Mouse (Mus musculus) CH12.LX (cell line): ENCODE measurements around the gene Ttc16. TPM values are rescaled to one million over a fixed set of nuclear protein-coding genes. Genes with fewer than 3 reads are reported as not detected.

Experiments used
- DNase-seq: peaks from one replicate; pipeline ENCODE4 v3.0.0-alpha.2; 2013; ENCODE audit errors: extremely low read depth
- H3K27ac ChIP-seq: 2 replicates; pipeline ENCODE4 v1.5.1; 2012; ENCODE audit warnings: low read depth, mild to moderate bottlenecking, control low read depth, moderate library complexity; ENCODE audit not compliant: insufficient read depth
- H3K27me3 ChIP-seq: replicated peaks from 2 replicates; pipeline ENCODE3; 2012; ENCODE audit warnings: inconsistent platforms
- H3K36me3 ChIP-seq, 2 experiments: replicated peaks in 1 of 2; 2 replicates each; pipeline versions ENCODE3 to v1.6.1; 2012; ENCODE audit warnings: inconsistent platforms in 1 of 2, low read length in 1 of 2, mild to moderate bottlenecking in 1 of 2, mixed read lengths in 1 of 2, moderate library complexity in 1 of 2; ENCODE audit not compliant: control insufficient read depth in 1 of 2, insufficient read depth in 1 of 2
- H3K4me1 ChIP-seq, 2 experiments: 2 replicates each; pipeline ENCODE4 v1.6.1; 2012; ENCODE audit warnings: inconsistent platforms in 1 of 2, moderate library complexity in 1 of 2; ENCODE audit not compliant: insufficient read depth in 2 of 2, control insufficient read depth in 1 of 2
- H3K4me2 ChIP-seq: 2 replicates; pipeline ENCODE4 v1.6.1; 2012; ENCODE audit warnings: low read depth, mild to moderate bottlenecking, control low read depth; ENCODE audit not compliant: poor library complexity, insufficient read depth, severe bottlenecking
- H3K4me3 ChIP-seq, 3 experiments: fragments of 150-350 bp in 1 of 3; sonication (generic) in 1 of 3; replicated peaks in 1 of 3; 2 replicates each; pipeline versions ENCODE3 to v1.5.1; 2011 to 2012; ENCODE audit warnings: low read depth in 2 of 3, low read length in 2 of 3, mild to moderate bottlenecking in 2 of 3, moderate library complexity in 2 of 3, control low read depth in 1 of 3, improper control_type of control experiment in 1 of 3, inconsistent platforms in 1 of 3, mixed read lengths in 1 of 3; ENCODE audit not compliant: poor library complexity in 1 of 3
- H3K79me2 ChIP-seq: replicated peaks from 2 replicates; pipeline ENCODE4 v1.6.1; 2012; ENCODE audit warnings: mild to moderate bottlenecking, moderate library complexity; ENCODE audit not compliant: control insufficient read depth, poor library complexity, insufficient read depth, severe bottlenecking; ENCODE audit errors: extremely low read depth
- H3K9ac ChIP-seq: 2 replicates; pipeline ENCODE4 v1.6.1; 2012; ENCODE audit warnings: low read depth, mild to moderate bottlenecking, control low read depth, moderate library complexity; ENCODE audit not compliant: insufficient read depth
- H3K9me3 ChIP-seq: replicated peaks from 2 replicates; pipeline ENCODE3; 2012; ENCODE audit warnings: low read length, inconsistent platforms, mixed read lengths
- BHLHE40 ChIP-seq: IDR thresholded peaks from 2 replicates; pipeline ENCODE4 v1.6.1; 2011; ENCODE audit warnings: mild to moderate bottlenecking, low read depth, low read length, improper control_type of control experiment
- CHD1 ChIP-seq: IDR thresholded peaks from 2 replicates; pipeline ENCODE4 v1.6.1; 2012; ENCODE audit warnings: low read depth, low read length, improper control_type of control experiment, inconsistent platforms
- CHD2 ChIP-seq: IDR thresholded peaks from 2 replicates; pipeline ENCODE4 v1.6.1; 2011; ENCODE audit warnings: low read length, improper control_type of control experiment
- CTCF ChIP-seq, 2 experiments: IDR thresholded peaks in 1 of 2; conservative IDR thresholded peaks in 1 of 2; 2 replicates each; pipeline ENCODE4 v1.5.1; 2011 to 2012; ENCODE audit warnings: low read depth in 2 of 2, low read length in 2 of 2, improper control_type of control experiment in 1 of 2, inconsistent platforms in 1 of 2, mild to moderate bottlenecking in 1 of 2, moderate library complexity in 1 of 2
- ETS1 ChIP-seq: conservative IDR thresholded peaks from 2 replicates; pipeline ENCODE4 v1.6.1; 2012; ENCODE audit warnings: low read depth, mild to moderate bottlenecking, inconsistent platforms, low read length, improper control_type of control experiment, moderate library complexity
- GABPA ChIP-seq: IDR thresholded peaks from 2 replicates; pipeline ENCODE4 v1.6.1; 2012; ENCODE audit warnings: low read depth, low read length, improper control_type of control experiment, inconsistent platforms; ENCODE audit not compliant: insufficient replicate concordance
- MEF2A ChIP-seq: IDR thresholded peaks from 2 replicates; pipeline ENCODE4 v1.6.1; 2014; ENCODE audit warnings: low read depth, mild to moderate bottlenecking, inconsistent platforms, low read length, improper control_type of control experiment, borderline replicate concordance
- MXI1 ChIP-seq: IDR thresholded peaks from 2 replicates; pipeline ENCODE4 v1.6.1; 2011; ENCODE audit warnings: mild to moderate bottlenecking, low read depth, low read length, improper control_type of control experiment
- MYC ChIP-seq: IDR thresholded peaks from 2 replicates; pipeline ENCODE4 v1.6.1; 2011; ENCODE audit warnings: low read depth, mild to moderate bottlenecking, improper control_type of control experiment, low read length
- NELFE ChIP-seq: IDR thresholded peaks from 2 replicates; pipeline ENCODE4 v1.6.1; 2011; ENCODE audit warnings: low read depth, low read length, improper control_type of control experiment
- POLR2A ChIP-seq: IDR thresholded peaks from 2 replicates; pipeline ENCODE4 v1.6.1; 2011; ENCODE audit warnings: low read depth, mild to moderate bottlenecking, improper control_type of control experiment, low read length
- SIN3A ChIP-seq: IDR thresholded peaks from 2 replicates; pipeline ENCODE4 v1.6.1; 2012; ENCODE audit warnings: low read length, improper control_type of control experiment, inconsistent platforms
- SMC3 ChIP-seq: IDR thresholded peaks from 2 replicates; pipeline ENCODE4 v1.6.1; 2011; ENCODE audit warnings: low read depth, low read length, improper control_type of control experiment
- TCF12 ChIP-seq: IDR thresholded peaks from 2 replicates; pipeline ENCODE4 v1.6.1; 2014; ENCODE audit warnings: low read depth, mild to moderate bottlenecking, inconsistent platforms, low read length, improper control_type of control experiment
- USF2 ChIP-seq: conservative IDR thresholded peaks from 2 replicates; pipeline ENCODE4 v1.6.1; 2011; ENCODE audit warnings: low read depth, low read length, improper control_type of control experiment
- dilution Hi-C: fragments of 300-500 bp; cut with MboI; formaldehyde crosslinking; loops from 2 replicates; pipeline ENCODE4 v1.14.3; 2020; ENCODE audit warnings: low sequenced_read_pairs; ENCODE audit not compliant: extremely low pct_unique_long_range_greater_than_20kb, extremely low pct_ligation_motif_present
- in situ Hi-C: fragments of 300-500 bp; cut with MboI; formaldehyde crosslinking; loops from 3 replicates; pipeline ENCODE4 v1.14.3; 2019; ENCODE audit warnings: low sequenced_read_pairs, low pct_ligation_motif_present, low pct_unique_long_range_greater_than_20kb, mixed read lengths
- polyA plus RNA-seq: library from polyadenylated mRNA; unstranded; fragments of >175 nt; gene quantifications from 2 replicates; pipeline ENCODE4 v1.2.1, GENCODE M21; 2012; ENCODE audit warnings: low read depth; ENCODE audit not compliant: insufficient read length
- total RNA-seq, 2 experiments: library from RNA; depleted of rRNA; stranded (reverse); fragments of 300-350 nt in 1 of 2; fragments of >200 nt in 1 of 2; gene quantifications; 2 replicates each; pipeline ENCODE4 v1.2.3; 2012 to 2014

Gene Ttc16
- total and polyA plus RNA-seq, 3 experiments: 0.11 to 0.81 (median 0.24) TPM

DNA sequence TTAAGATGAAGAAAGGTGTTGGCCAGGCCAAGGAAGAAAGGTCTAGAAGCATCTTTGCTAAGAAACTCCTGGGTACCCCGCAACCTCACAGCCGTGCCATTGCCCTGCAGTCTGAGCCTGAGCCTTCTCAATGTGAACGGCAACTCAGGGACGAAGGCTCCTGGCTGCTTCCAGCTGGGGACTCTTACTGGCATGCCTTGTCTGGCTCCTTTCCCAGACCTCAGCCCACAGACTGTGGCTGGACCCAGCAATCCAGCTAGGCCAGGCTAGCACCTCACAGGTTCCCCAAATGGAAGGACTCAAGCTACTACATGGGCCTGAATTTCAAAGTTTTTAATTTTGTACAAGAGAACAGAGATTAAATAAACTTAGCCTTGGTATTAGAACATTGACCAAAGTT lies 13.6 kb downstream of the Ttc16 start:
- Histone ChIP-seq H3K9me3 (no peaks in the 10 kb centered on the region), H3K9ac (no peak overlapping the region)
- no peak for TF ChIP-seq MXI1
- no peak for TF ChIP-seq MYC
- no peak for TF ChIP-seq BHLHE40
- no peak for TF ChIP-seq USF2
- no peak for TF ChIP-seq SIN3A
- no peak for TF ChIP-seq SMC3
- no peak for TF ChIP-seq CTCF (conservative IDR thresholded peaks at IDR 0.05 in 1 of 2, IDR thresholded peaks at IDR 0.05 in 1 of 2; ENCODE audit: low read depth in 2 of 2, low read length in 2 of 2)
- no peak for TF ChIP-seq GABPA
- no peak for TF ChIP-seq TCF12
- TF ChIP-seq NELFE: no peak
- TF ChIP-seq, all 38 proteins: peak for 0
- Histone ChIP-seq H3K4me3 (no peak overlapping the region), H3K4me1 (peaks cover 0 to 10% of the 10 kb centered on the region in 2 experiments; a peak in 3 of 4 replicates), H3K27me3 (no peaks in the 10 kb centered on the region), H3K36me3 (peaks cover 25 to 57% of the 10 kb centered on the region in 2 experiments), H3K79me2 (no peaks in the 10 kb centered on the region), H3K4me2 (no peak overlapping the region), H3K27ac (no peak overlapping the region)
- no peak for DNase-seq
- dilution Hi-C loops (no loop called here), in situ Hi-C loops (no loop called here)

DNA sequence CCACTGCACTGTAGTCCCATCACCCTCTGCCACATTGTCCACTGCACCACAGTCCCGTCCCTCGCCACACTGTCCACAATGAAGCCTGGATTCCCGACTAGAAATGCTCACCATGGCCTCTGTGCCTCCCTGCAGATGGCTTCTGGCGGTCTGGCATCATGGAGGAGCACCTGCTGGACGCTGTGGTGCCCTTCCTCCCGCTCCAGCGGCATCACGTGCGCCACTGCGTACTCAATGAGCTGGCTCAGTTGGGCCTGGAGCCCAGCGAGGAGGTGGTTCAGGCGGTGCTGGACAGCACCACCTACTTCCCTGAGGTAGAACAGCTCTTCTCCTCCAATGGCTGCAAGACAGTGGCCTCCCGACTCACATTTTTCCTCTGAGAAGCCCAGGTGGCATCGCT lies 14.1 kb downstream of the Ttc16 start:
- Histone ChIP-seq H3K27me3 (no peaks in the 10 kb centered on the region), H3K4me2 (no peak overlapping the region), H3K27ac (no peak overlapping the region), H3K4me3 (no peak overlapping the region), H3K9me3 (no peaks in the 10 kb centered on the region), H3K9ac (no peak overlapping the region), H3K36me3 (peaks cover 25 to 57% of the 10 kb centered on the region in 2 experiments), H3K79me2 (no peaks in the 10 kb centered on the region), H3K4me1 (peaks cover 0 to 10% of the 10 kb centered on the region in 2 experiments; a peak in 3 of 4 replicates)
- dilution Hi-C loops: no loop called here
- in situ Hi-C loops: no loop called here
- no peak for DNase-seq
- no peak for TF ChIP-seq CHD2

DNA sequence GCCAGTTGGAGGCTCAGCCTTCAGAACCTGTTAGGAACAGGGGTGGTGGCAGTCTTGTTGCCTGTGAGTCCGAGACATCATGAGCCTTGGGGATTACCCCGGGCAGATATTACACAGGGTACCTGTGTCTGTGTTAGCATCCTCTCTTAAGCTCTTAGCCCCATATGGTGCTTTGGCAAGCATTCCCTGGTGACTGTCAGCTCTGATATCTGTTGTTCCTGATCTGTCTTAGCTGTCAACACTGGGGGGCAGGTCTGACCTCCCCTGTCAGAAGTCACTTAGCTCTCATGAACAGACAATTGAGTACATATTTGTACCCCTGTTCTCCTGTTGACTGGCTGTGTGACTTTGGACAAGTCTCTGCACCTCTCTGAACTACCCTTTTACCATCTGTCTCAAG lies 16.4 kb downstream of the Ttc16 start:
- no peak for DNase-seq
- Histone ChIP-seq H3K79me2 (no peaks in the 10 kb centered on the region), H3K4me3 (no peak overlapping the region), H3K4me2 (no peak overlapping the region), H3K9ac (no peak overlapping the region), H3K27me3 (no peaks in the 10 kb centered on the region), H3K36me3 (peaks cover 35 to 64% of the 10 kb centered on the region in 2 experiments), H3K4me1 (peaks cover 0 to 10% of the 10 kb centered on the region in 2 experiments; a peak in 3 of 4 replicates), H3K27ac (no peak overlapping the region), H3K9me3 (no peaks in the 10 kb centered on the region)
- in situ Hi-C loops: loop anchor here (5.0 kb wide), 2 partner anchors 47 to 127 kb away; partner anchors contain the start of gene Cdk9
- TF ChIP-seq MEF2A: no peak
- no peak for TF ChIP-seq POLR2A
- no peak for TF ChIP-seq MXI1
- TF ChIP-seq CHD1: no peak
- no peak for TF ChIP-seq ETS1
- no peak for TF ChIP-seq CTCF (conservative IDR thresholded peaks at IDR 0.05 in 1 of 2, IDR thresholded peaks at IDR 0.05 in 1 of 2; ENCODE audit: low read depth in 2 of 2, low read length in 2 of 2)
- dilution Hi-C loops: no loop called here
